Mouse (Mus musculus) embryonic facial prominence, embryonic 14.5 days (tissue): ENCODE measurements around the gene Hoxd13. TPM values are rescaled to one million over a fixed set of nuclear protein-coding genes. Genes with fewer than 3 reads are reported as not detected.

ENCODE experiments used
- ATAC-seq: fragments of 200-750 bp; cut with Nextera tagmentation; 2 replicates; pipeline ENCODE4 v1.8.0; 2017; ENCODE audit warnings: low read depth, moderate number of reproducible peaks, moderate TSS enrichment
- DNase-seq: peaks from one replicate; pipeline ENCODE4 v3.0.0-alpha.2; 2015; ENCODE audit warnings: low spot score
- H3K27ac ChIP-seq: fragments of 300-500 bp; sonication (generic); replicated peaks from 2 replicates; pipeline ENCODE4 v1.5.1; 2014; ENCODE audit warnings: low read depth, mild to moderate bottlenecking, low read length, moderate library complexity
- H3K27me3 ChIP-seq: fragments of 300-500 bp; sonication (generic); replicated peaks from 2 replicates; pipeline ENCODE4 v1.6.1; 2014; ENCODE audit warnings: low read length; ENCODE audit not compliant: control insufficient read depth, insufficient read depth
- H3K36me3 ChIP-seq: fragments of 300-500 bp; sonication (generic); 2 replicates; pipeline ENCODE4 v1.6.1; 2014; ENCODE audit warnings: low read length, mixed read lengths; ENCODE audit not compliant: control insufficient read depth, insufficient read depth
- H3K4me1 ChIP-seq: fragments of 300-500 bp; sonication (generic); 2 replicates; pipeline ENCODE4 v1.6.1; 2014; ENCODE audit warnings: antibody characterized with exemption, low read length; ENCODE audit not compliant: control insufficient read depth, insufficient read depth
- H3K4me2 ChIP-seq: fragments of 300-500 bp; sonication (generic); 2 replicates; pipeline ENCODE4 v1.6.1; 2014; ENCODE audit warnings: low read depth, mild to moderate bottlenecking, low read length, moderate library complexity, mixed read lengths
- H3K4me3 ChIP-seq: fragments of 300-500 bp; sonication (generic); 2 replicates; pipeline ENCODE4 v1.5.1; 2014; ENCODE audit warnings: low read depth, mild to moderate bottlenecking, low read length
- H3K9ac ChIP-seq: fragments of 300-500 bp; sonication (generic); 2 replicates; pipeline ENCODE4 v1.6.1; 2014; ENCODE audit warnings: low read depth, mild to moderate bottlenecking, low read length, moderate library complexity, mixed read lengths
- H3K9me3 ChIP-seq: fragments of 300-500 bp; sonication (generic); 2 replicates; pipeline ENCODE4 v1.6.1; 2016; ENCODE audit warnings: low read length; ENCODE audit not compliant: control insufficient read depth
- WGBS: fragments of 180-500 bp; shearing (Covaris S2); extraction: QIAGEN DNeasy Blood & Tissue Kit; methylation state at CpG from one replicate; pipeline ENCODE4 v1.1.7; 2014; 5-methylcytosine and 5-hydroxymethylcytosine counted together
- polyA plus RNA-seq: library from polyadenylated mRNA; unstranded; fragments of >200 nt; fragmentation: Nextera tagmentation; extraction: Ambion mirVana; gene quantifications from 2 replicates; pipeline ENCODE4 v1.2.1, GENCODE M21; 2014

Hoxd13 gene
- polyA plus RNA-seq, 1 experiment from 2014 or later = not detected

DNA sequence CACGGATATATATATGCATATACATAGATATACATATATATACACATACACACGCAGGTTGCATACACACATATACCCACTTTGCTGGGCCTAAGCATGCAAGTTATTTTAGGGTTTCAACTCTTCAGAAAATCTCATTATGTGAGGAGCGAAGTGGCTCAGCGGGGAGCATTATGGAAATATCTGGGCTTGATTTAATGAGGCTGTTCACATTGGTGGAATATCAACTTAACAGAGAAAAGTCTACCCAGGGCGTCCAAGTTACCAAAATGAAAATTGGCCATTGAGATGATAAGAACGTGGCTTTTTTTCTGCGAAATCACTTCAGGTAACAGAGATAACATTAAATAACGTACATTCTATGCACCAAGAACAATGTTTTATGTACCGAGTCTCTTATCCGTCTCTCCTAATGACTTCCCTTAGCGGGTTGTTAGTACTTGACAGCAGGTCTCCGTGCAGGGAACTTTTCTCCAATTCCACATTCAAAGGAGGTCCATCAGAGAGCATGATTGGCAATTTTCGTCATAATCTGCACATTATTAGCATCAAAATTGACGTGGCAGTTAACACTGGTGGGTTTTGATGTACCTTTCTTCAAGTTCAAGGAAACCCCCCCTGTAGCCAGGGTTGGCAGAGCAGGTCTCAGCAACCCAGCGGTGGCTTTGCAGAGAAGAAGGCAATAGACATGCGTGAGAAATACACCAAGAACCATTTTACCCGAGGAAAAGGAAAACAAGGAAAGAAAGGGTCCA lies 14.2 kb upstream of the Hoxd13 start:
- H3K9ac ChIP-seq = no peak overlapping the region
- no peak overlapping the region for H3K27ac ChIP-seq
- H3K36me3 ChIP-seq = no peaks in the 10 kb centered on the region
- no peak for DNase-seq
- H3K4me1 ChIP-seq = no peaks in the 10 kb centered on the region
- H3K9me3 ChIP-seq = no peaks in the 10 kb centered on the region
- H3K4me2 ChIP-seq = no peak overlapping the region
- no peak overlapping the region for H3K4me3 ChIP-seq
- 14% methylated on average over 17 of the region's 17 CpGs for WGBS
- H3K27me3 ChIP-seq = peaks cover 92% of the 10 kb centered on the region
- ATAC-seq = no peak

DNA sequence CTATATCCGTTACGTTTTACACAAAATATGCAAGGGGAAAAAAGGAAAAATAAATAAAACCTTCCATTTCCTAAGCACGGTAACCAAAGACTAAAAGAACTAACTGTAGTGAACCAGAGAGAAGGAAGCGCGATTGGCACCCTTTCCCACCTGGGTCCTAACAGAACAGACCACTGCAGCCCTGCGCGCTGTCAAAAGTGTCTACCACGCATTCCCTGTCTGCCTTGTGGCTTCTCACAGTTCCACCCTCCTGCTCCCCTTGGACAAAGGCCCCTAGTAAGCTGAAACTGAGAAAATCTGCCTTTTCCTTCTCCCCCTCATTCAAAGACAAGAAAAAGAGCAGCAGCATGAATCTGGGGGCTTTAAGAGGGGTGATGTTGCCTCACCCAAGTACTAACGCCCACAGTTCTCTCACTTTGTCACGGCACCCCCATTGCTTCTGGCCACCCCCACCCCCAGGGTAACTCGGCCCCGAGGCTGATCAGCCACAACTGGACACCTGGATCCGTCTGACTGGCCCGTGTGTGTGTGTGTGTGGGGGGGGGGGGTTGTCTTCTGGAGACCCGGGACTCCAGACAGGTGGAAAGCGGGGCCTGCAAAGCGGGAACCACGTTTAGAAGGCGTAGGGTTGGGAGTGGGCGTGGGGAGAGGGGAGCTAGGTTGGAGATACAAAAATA lies 13.2 kb upstream of the Hoxd13 start:
- Histone ChIP-seq H3K9me3 (no peaks in the 10 kb centered on the region), H3K36me3 (no peaks in the 10 kb centered on the region), H3K4me3 (peak overlapping the region; percentile 39), H3K9ac (no peak overlapping the region), H3K4me2 (no peak overlapping the region), H3K27ac (no peak overlapping the region), H3K27me3 (peaks cover 92% of the 10 kb centered on the region), H3K4me1 (no peaks in the 10 kb centered on the region)
- WGBS = 7% methylated on average over 20 of the region's 20 CpGs
- ATAC-seq = no peak
- DNase-seq = no peak

DNA sequence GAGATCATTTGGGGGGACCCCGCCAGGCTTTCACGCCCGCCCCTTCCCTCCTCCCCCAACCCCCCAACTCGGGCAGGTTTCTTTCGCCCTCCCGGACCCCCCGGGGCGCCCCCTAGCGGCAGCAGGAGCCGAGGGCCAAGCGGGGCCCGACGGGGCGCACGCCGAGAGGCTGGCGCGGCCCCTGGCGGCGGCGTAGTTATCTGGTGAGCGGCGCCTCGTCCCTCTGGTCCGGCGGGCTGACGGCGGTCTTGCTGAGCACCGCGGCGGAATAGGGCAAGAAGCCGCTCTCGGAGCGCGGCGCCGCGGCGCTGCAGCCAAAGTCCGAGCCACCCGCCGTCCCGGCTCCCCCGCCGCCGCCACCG lies 12.7 kb upstream of the Hoxd13 start:
- H3K4me3 ChIP-seq = peak overlapping the region; percentile 39
- 0% methylated on average over 3 of the region's 47 CpGs for WGBS
- peaks cover 92% of the 10 kb centered on the region for H3K27me3 ChIP-seq
- peak overlapping the region; percentile 55 for H3K4me2 ChIP-seq
- ATAC-seq (no peak), DNase-seq (no peak)
- no peaks in the 10 kb centered on the region for H3K36me3 ChIP-seq
- H3K9ac ChIP-seq = no peak overlapping the region
- H3K27ac ChIP-seq = no peak overlapping the region
- H3K4me1 ChIP-seq = no peaks in the 10 kb centered on the region
- no peaks in the 10 kb centered on the region for H3K9me3 ChIP-seq

- Histone ChIP-seq H3K36me3 (no peaks in the 10 kb centered on the region), H3K9ac (no peak overlapping the region; the same call in 1 of the 2 replicates), H3K4me2 (peak overlapping the region; percentile 55), H3K4me1 (no peaks in the 10 kb centered on the region), H3K27ac (no peak overlapping the region), H3K4me3 (peak overlapping the region; percentile 39), H3K27me3 (peaks cover 92% of the 10 kb centered on the region), H3K9me3 (no peaks in the 10 kb centered on the region)
- WGBS = under 1% methylated on average over 33 of the region's 69 CpGs
- DNase-seq (no peak), ATAC-seq (peak; percentile 30; the same call in 1 of the 2 replicates)
Observed at GRCm38 (mm10) chr2:74655821-74656631, 12.1 kb upstream of the Hoxd13 start.

GRCm38 (mm10) chr2:74656632-74657021 lies 11.5 kb upstream of the Hoxd13 start:
- H3K9ac ChIP-seq = no peak overlapping the region

DNA sequence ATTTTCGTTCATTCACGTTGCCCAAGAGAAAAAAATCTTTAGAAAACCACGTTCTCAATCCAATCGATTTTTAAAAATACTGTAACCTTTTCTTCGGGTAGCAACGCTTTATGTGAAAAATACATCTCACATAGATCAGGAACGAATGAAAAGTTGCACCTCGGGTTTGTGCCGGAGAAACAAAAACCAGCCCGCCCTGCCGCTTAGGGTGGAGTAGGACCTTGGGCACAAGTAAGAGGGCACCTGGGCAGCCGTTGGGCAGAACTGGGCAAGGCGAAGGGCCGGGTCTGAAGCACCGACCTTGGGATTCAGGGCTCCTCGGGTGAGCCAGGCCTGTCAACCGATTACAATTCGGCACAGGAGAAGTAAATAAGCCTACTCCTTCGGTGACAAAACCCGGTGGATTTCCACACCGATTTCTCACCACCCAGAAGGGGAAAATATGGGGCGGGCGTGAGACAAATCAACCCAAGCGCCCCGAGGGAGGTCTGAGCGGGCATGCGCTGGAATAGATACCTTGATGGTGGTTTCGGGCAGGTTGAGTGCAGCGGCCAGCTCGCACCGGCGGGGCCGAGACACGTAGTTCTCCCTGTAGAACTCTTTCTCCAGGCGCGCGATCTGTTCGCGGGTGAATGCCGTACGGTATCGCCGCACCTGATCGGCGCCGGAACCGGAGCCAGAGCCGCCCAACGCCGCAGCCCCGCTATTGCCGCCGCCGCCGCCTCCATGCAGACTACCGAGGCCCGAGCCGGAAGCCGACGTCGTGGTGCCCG lies 10.7 kb upstream of the Hoxd13 start:
- no peaks in the 10 kb centered on the region for H3K9me3 ChIP-seq
- H3K4me2 ChIP-seq = peak overlapping the region; percentile 29
- H3K4me3 ChIP-seq = peak overlapping the region; percentile 13; the same call in 1 of the 2 replicates
- no peaks in the 10 kb centered on the region for H3K36me3 ChIP-seq
- H3K27ac ChIP-seq = no peak overlapping the region
- peaks cover 92% of the 10 kb centered on the region for H3K27me3 ChIP-seq
- no peak for ATAC-seq
- DNase-seq = no peak
- H3K9ac ChIP-seq = no peak overlapping the region
- 3% methylated on average over 44 of the region's 62 CpGs for WGBS
- 0 out of 2 replicates have a peak, but pooled peaks cover 3% of the 10 kb centered on the region for H3K4me1 ChIP-seq

More at GRCm38 (mm10) chr2:74656632-74657021, 11.5 kb upstream of the Hoxd13 start:
- Histone ChIP-seq H3K4me1 (0 out of 2 replicates have a peak, but pooled peaks cover 3% of the 10 kb centered on the region), H3K27ac (no peak overlapping the region), H3K4me3 (no peak overlapping the region), H3K9me3 (no peaks in the 10 kb centered on the region), H3K27me3 (peaks cover 92% of the 10 kb centered on the region), H3K36me3 (no peaks in the 10 kb centered on the region), H3K4me2 (no peak overlapping the region)
- 5% methylated on average over 4 of the region's 4 CpGs for WGBS
- no peak for ATAC-seq
- no peak for DNase-seq

DNA sequence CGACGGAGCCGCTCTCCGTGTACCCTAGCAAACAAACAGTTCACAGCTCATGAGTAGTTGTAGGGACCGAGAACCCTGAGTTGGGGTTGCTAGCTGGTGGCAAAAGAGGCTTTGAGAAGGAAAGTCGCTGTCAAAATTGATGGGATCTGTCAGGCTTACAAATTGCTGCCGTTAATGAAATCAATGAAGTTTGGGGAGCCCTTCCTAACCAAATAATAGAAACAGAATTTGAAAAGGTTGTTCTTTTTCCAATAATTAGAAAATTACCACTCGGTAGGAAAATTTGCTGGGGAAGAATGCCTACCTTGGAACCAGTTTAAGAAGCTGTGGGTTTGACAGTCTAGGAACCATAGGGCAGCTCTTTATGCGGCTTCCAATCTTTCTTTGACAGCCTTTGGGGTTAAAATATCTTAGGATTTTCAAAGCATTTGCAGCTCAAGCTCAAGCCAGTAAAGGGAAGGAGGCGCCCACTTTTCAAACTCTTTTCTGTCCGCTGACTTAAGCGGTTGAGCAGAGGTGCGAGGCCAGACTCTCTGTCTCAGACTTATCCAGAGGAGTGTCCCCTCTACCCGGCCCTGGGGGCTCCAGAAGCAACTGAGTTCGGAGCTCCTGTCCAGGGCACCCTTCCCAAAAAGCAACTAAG lies 10.0 kb upstream of the Hoxd13 start:
- Histone ChIP-seq H3K4me1 (0 out of 2 replicates have a peak, but pooled peaks cover 3% of the 10 kb centered on the region), H3K36me3 (no peaks in the 10 kb centered on the region), H3K4me2 (peak overlapping the region; percentile 29), H3K4me3 (peak overlapping the region; percentile 13; the same call in 1 of the 2 replicates), H3K9ac (no peak overlapping the region), H3K9me3 (no peaks in the 10 kb centered on the region), H3K27me3 (peaks cover 96% of the 10 kb centered on the region), H3K27ac (no peak overlapping the region)
- 3% methylated on average over 15 of the region's 15 CpGs for WGBS
- no peak for DNase-seq
- no peak for ATAC-seq
